In genomic region chr2:61406104-61406751, GRCm38 (mm10) we compare ENCODE assay signal across 28 mouse cellular contexts.
"Had no signal": no experiment of that assay in that cellular context is flagged by ENCODE, and none has a peak within 500 bp of the region (broad histone marks: within the 10 kb centered on the region; RNA-seq: fewer than 3 reads in every experiment).

No protein-coding gene starts in this region.

- H3K36me3 ChIP-seq: heart, embryonic 10.5 days; heart, embryonic 13.5 days; heart, embryonic 15.5 days; hindbrain, embryonic 13.5 days; hindbrain, embryonic 15.5 days; kidney, embryonic 15.5 days; limb, embryonic 10.5 days; limb, embryonic 12.5 days; liver, embryonic 13.5 days; liver, embryonic 15.5 days had no signal

- DNase-seq: gastrocnemius, postnatal 10 days; gastrocnemius, postnatal 25 days; heart, adult 18-20 months; heart, postnatal 14 days; heart, postnatal 36 days; kidney, adult 11 months; kidney, adult 2 months; kidney, adult 9 months; kidney, postnatal 14 days; kidney, postnatal 36 days; layer of hippocampus, adult 9-11 months; liver; liver, embryonic 13.5 days; liver, postnatal 0 days had no signal

- ATAC-seq: hindbrain, postnatal 0 days; intestine, embryonic 16.5 days; liver, postnatal 0 days had no signal

- H3K4me3 ChIP-seq: heart, embryonic 10.5 days; heart, embryonic 13.5 days; heart, embryonic 15.5 days; hindbrain, embryonic 13.5 days; hindbrain, embryonic 15.5 days; kidney, embryonic 15.5 days; left cerebral cortex, adult 2 months; limb, embryonic 10.5 days; limb, embryonic 12.5 days; liver, embryonic 13.5 days; liver, embryonic 15.5 days had no signal

- H3K27me3 ChIP-seq: heart, embryonic 13.5 days; heart, embryonic 15.5 days; hindbrain, embryonic 13.5 days; hindbrain, embryonic 15.5 days; kidney, embryonic 15.5 days; limb, embryonic 12.5 days; liver, embryonic 13.5 days; liver, embryonic 15.5 days had no signal

- H3K27ac ChIP-seq: heart, embryonic 10.5 days; heart, embryonic 13.5 days; heart, embryonic 15.5 days; hindbrain, embryonic 13.5 days; hindbrain, embryonic 15.5 days; hindbrain, postnatal 0 days; kidney, embryonic 15.5 days; kidney, postnatal 0 days; left cerebral cortex, adult 2 months; limb, embryonic 10.5 days; limb, embryonic 12.5 days; liver, embryonic 13.5 days; liver, embryonic 15.5 days had no signal

- H3K4me2 ChIP-seq: heart, embryonic 13.5 days; heart, embryonic 15.5 days; hindbrain, embryonic 13.5 days; hindbrain, embryonic 15.5 days; kidney, embryonic 15.5 days; limb, embryonic 12.5 days; liver, embryonic 11.5 days; liver, embryonic 13.5 days; liver, embryonic 15.5 days had no signal

- H3K9me3 ChIP-seq: heart, embryonic 10.5 days; heart, embryonic 13.5 days; heart, embryonic 15.5 days; hindbrain, embryonic 13.5 days; hindbrain, embryonic 15.5 days; kidney, embryonic 15.5 days; limb, embryonic 10.5 days; limb, embryonic 12.5 days; liver, embryonic 13.5 days; liver, embryonic 15.5 days had no signal

- H3K9ac ChIP-seq: heart, embryonic 13.5 days; heart, embryonic 15.5 days; hindbrain, embryonic 13.5 days; hindbrain, embryonic 15.5 days; kidney, embryonic 15.5 days; limb, embryonic 12.5 days; liver, embryonic 13.5 days; liver, embryonic 15.5 days; liver, postnatal 0 days had no signal
